Mouse (Mus musculus) heart, embryonic 15.5 days (tissue): ENCODE measurements around the gene Gm3278. TPM values are rescaled to one million over a fixed set of nuclear protein-coding genes. Genes with fewer than 3 reads are reported as not detected.
"Not testable (repeated sequence)": the region's sequence is repeated elsewhere in the genome, so short reads cannot be mapped to it uniquely, and the experiment has no call there.

Experiments
- ATAC-seq: fragments of 200-750 bp; cut with Nextera tagmentation; replicated peaks from 2 replicates; pipeline ENCODE4 v1.8.0; 2017; ENCODE audit warnings: low read depth, moderate TSS enrichment; ENCODE audit not compliant: insufficient number of reproducible peaks, insufficient read depth, low FRiP score
- H3K27ac ChIP-seq: fragments of 300-500 bp; sonication (generic); 2 replicates; pipeline ENCODE4 v1.5.1; 2015; ENCODE audit warnings: mild to moderate bottlenecking, inconsistent platforms
- H3K27me3 ChIP-seq: fragments of 300-500 bp; sonication (generic); 2 replicates; pipeline ENCODE4 v1.6.1; 2015; ENCODE audit warnings: inconsistent platforms
- H3K36me3 ChIP-seq: fragments of 300-500 bp; sonication (generic); 2 replicates; pipeline ENCODE4 v1.6.1; 2015; ENCODE audit warnings: mild to moderate bottlenecking, inconsistent platforms
- H3K4me1 ChIP-seq: fragments of 300-500 bp; sonication (generic); replicated peaks from 2 replicates; pipeline ENCODE4 v1.6.1; 2015; ENCODE audit warnings: inconsistent platforms
- H3K4me2 ChIP-seq: fragments of 300-500 bp; sonication (generic); 2 replicates; pipeline ENCODE4 v1.6.1; 2015; ENCODE audit warnings: inconsistent platforms, mild to moderate bottlenecking, moderate library complexity
- H3K4me3 ChIP-seq: fragments of 300-500 bp; sonication (generic); 2 replicates; pipeline ENCODE4 v1.5.1; 2015; ENCODE audit warnings: mild to moderate bottlenecking, inconsistent platforms
- H3K9ac ChIP-seq: fragments of 300-500 bp; sonication (generic); 2 replicates; pipeline ENCODE4 v1.6.1; 2015; ENCODE audit warnings: mild to moderate bottlenecking, inconsistent platforms
- H3K9me3 ChIP-seq: fragments of 300-500 bp; sonication (generic); replicated peaks from 2 replicates; pipeline ENCODE4 v1.6.1; 2016; ENCODE audit warnings: inconsistent platforms
- WGBS: fragments of 180-500 bp; shearing (Covaris S2); methylation state at CpG from one replicate; pipeline ENCODE4 v1.1.7; 2015; ENCODE audit warnings: mixed read lengths; 5-methylcytosine and 5-hydroxymethylcytosine counted together
- polyA plus RNA-seq: library from polyadenylated mRNA; unstranded; fragments of >200 nt; fragmentation: Nextera tagmentation; extraction: Ambion mirVana; gene quantifications from 2 replicates; pipeline ENCODE4 v1.2.1, GENCODE M21; 2015

Gm3278 gene
- polyA plus RNA-seq, result not detected in 2 replicates

DNA sequence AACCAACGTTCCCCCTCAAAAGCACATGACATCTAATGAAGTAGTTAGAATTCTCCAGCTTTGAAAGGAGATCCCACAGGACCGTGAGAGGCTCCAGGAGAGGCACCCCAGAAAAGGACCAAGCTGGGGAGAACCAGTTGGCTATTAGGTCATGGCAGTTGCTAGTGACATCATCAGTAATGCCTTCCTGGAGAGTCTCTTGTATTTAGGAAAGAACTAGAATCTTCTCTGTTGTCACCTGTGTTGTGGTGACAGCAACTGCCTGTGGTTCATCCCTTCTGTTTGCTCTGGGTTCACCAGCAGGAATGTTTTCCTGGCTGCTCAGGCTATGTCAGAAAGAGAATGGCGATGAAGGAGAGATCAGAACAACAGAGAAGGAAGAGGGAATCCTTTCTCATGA, at the start of gene Gm3278:
TSS of gene Gm3278 (plus strand) at position 301 of the 400 bp plus-strand sequence.
- H3K9ac ChIP-seq, H3K36me3 ChIP-seq, ATAC-seq, H3K4me2 ChIP-seq, H3K27ac ChIP-seq, H3K9me3 ChIP-seq, H3K4me1 ChIP-seq, H3K27me3 ChIP-seq, H3K4me3 ChIP-seq: not testable (repeated sequence)
- 75% methylated on average over 1 of the region's 3 CpGs for WGBS

DNA sequence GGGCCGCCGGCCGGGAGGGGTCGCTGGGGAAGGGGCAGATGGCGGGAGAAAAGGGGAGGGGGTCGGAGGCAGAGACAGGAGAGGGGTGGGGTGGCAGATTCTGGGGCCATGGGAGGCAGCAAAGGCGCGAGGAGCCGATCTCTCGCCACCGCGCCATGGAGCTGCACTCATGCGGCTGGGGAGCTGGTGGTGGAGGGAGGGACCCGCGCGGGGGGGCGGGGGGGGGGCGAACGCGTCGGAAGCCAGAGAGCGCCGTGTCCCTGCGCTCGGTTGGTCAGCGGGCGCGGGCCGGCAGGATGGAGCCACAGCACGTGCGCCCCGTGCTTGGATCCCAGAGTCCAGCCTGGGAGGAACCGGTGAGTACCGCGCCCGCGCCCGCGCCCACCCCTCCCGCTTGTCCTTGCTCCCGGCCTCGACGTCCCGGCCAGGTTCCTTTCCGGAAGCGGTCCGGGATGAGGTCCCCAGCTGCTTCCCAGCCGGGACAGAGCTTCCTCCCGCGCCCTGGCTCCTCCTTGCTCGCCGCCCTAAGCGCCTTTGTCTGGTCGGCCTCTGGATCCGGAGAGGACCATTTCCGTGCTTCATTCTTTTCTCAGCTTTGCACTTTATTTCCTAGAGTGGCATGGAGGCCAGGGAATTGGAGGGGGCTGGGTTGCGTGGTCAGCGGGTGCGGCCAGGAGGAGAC, 36.8 kb upstream of the Gm3278 start, which contains the start of gene Gm3264:
TSS of gene Gm3264 (plus strand) at position 278 of the 682 bp plus-strand sequence.
- H3K36me3 ChIP-seq, ATAC-seq, H3K4me1 ChIP-seq, H3K9me3 ChIP-seq, H3K27me3 ChIP-seq, H3K27ac ChIP-seq: not testable (repeated sequence)
- Histone ChIP-seq H3K4me3 (peak within 1 kb of the TSS; percentile 48), H3K4me2 (peak within 1 kb of the TSS; percentile 67), H3K9ac (peak within 1 kb of the TSS; percentile 33; the same call in 1 of the 2 replicates)
- WGBS, result 6% methylated on average over 19 of the region's 59 CpGs

Other genes starting within 250 kb of the Gm3278 start
- 0.20 and 0.28 TPM in 2 replicates for gene Gm3239, start 228.2 kb upstream of the Gm3278 start, polyA plus RNA-seq
- gene Gm7876, start 183.2 kb upstream of the Gm3278 start, polyA plus RNA-seq, result not detected in 2 replicates
- gene Gm3252, start 165.6 kb upstream of the Gm3278 start, polyA plus RNA-seq, result 0.36 and 0.40 TPM in 2 replicates
- 0.08 TPM in 1 of 2 replicates, not detected in the other for gene Gm9602, start 116.1 kb upstream of the Gm3278 start, polyA plus RNA-seq
- not detected in 2 replicates for gene Gm3269, start 54.3 kb upstream of the Gm3278 start, polyA plus RNA-seq
- 1.0 and 1.1 TPM in 2 replicates for gene Gm3264, start 36.8 kb upstream of the Gm3278 start, polyA plus RNA-seq
- gene Gm8297, start 91.5 kb downstream of the Gm3278 start, polyA plus RNA-seq, result not detected in 2 replicates
- gene Gm3298, start 123.5 kb downstream of the Gm3278 start, polyA plus RNA-seq, result not detected in 2 replicates
- not detected in 2 replicates for gene 4930555G01Rik, start 158.2 kb downstream of the Gm3278 start, polyA plus RNA-seq
- 1.1 and 1.4 TPM in 2 replicates for gene Gm8281, start 178.6 kb downstream of the Gm3278 start, polyA plus RNA-seq
- not detected in 2 replicates for gene Gm8279, start 239.1 kb downstream of the Gm3278 start, polyA plus RNA-seq